Mouse (Mus musculus): Measurements from ENCODE around the gene Irgc1.

DNA sequence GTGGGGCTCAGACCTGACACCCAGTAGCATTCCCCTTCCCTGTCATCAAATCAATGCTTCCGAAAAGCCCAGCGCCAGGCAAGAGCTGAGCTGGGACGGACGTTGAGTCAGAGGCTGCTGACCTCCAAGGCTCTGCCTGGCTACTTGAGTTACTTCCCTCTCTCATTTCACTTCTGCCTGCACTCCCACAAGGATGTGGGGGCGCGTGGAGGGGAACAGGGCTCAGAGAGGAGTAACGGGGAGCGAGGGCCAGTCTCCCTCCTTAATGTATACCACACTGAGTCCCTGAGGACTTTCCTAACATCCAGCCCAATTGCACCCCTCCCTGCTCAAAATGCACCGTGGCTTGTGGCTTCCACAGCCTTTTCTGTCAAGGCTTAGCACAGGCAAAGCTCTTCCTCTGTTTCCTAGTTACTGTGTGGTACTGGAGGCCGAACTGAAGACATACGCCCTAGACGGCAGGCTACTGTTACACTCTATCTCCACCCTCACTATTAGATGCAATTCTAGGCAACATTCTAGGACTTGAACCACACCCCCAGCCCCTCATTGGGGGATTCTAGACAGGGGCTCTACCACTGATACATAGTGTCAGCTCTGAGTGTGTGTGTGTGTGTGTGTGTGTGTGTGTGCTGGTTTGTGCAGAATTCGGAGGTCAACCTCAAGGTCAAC lies 62.4 kb downstream of the Irgc1 start:
- no peak for TF ChIP-seq CTCF (IDR thresholded peaks at IDR 0.05; ENCODE audit: low read depth, low read length)
- no peak for TF ChIP-seq POLR2A (IDR thresholded peaks at IDR 0.05; ENCODE audit: insufficient read depth, low read length)

Data from ES-Bruce4 (cell line).